Mouse (Mus musculus) heart, embryonic 11.5 days (tissue): Measurements from ENCODE around the gene Gm26920. TPM values are rescaled to one million over a fixed set of nuclear protein-coding genes. Genes with fewer than 3 reads are reported as not detected.

Source experiments
- ATAC-seq: fragments of 200-750 bp; cut with Nextera tagmentation; replicated peaks from 2 replicates; pipeline ENCODE4 v1.8.0; 2017; ENCODE audit warnings: moderate library complexity; ENCODE audit not compliant: insufficient number of reproducible peaks, low FRiP score, low TSS enrichment
- H3K27ac ChIP-seq: fragments of 300-500 bp; sonication (generic); 2 replicates; pipeline ENCODE4 v1.5.1; 2014; ENCODE audit warnings: mild to moderate bottlenecking, low read depth, low read length
- H3K27me3 ChIP-seq: fragments of 300-500 bp; sonication (generic); 2 replicates; pipeline ENCODE4 v1.6.1; 2014; ENCODE audit warnings: mild to moderate bottlenecking, low read length, mixed read lengths; ENCODE audit not compliant: control insufficient read depth, insufficient read depth
- H3K36me3 ChIP-seq: fragments of 300-500 bp; sonication (generic); 2 replicates; pipeline ENCODE4 v1.6.1; 2014; ENCODE audit warnings: mild to moderate bottlenecking, low read length, moderate library complexity, mixed read lengths; ENCODE audit not compliant: control insufficient read depth, insufficient read depth
- H3K4me1 ChIP-seq: fragments of 300-500 bp; sonication (generic); 2 replicates; pipeline ENCODE4 v1.6.1; 2014; ENCODE audit warnings: low read length; ENCODE audit not compliant: control insufficient read depth, insufficient read depth
- H3K4me2 ChIP-seq: fragments of 300-500 bp; sonication (generic); 2 replicates; pipeline ENCODE4 v1.6.1; 2014; ENCODE audit warnings: mild to moderate bottlenecking, moderate library complexity
- H3K4me3 ChIP-seq: fragments of 300-500 bp; sonication (generic); 2 replicates; pipeline ENCODE4 v1.5.1; 2014; ENCODE audit warnings: low read depth, low read length
- H3K9ac ChIP-seq: fragments of 300-500 bp; sonication (generic); 2 replicates; pipeline ENCODE4 v1.6.1; 2014; ENCODE audit warnings: mild to moderate bottlenecking, low read depth, low read length, moderate library complexity
- H3K9me3 ChIP-seq: fragments of 300-500 bp; sonication (generic); replicated peaks from 2 replicates; pipeline ENCODE4 v1.6.1; 2016; ENCODE audit warnings: low read length; ENCODE audit not compliant: control insufficient read depth
- WGBS: fragments of 180-500 bp; shearing (Covaris S2); extraction: QIAGEN DNeasy Blood & Tissue Kit; methylation state at CpG from one replicate; pipeline ENCODE4 v1.1.7; 2014; ENCODE audit not compliant: insufficient replicate concordance; 5-methylcytosine and 5-hydroxymethylcytosine counted together
- polyA plus RNA-seq: library from polyadenylated mRNA; unstranded; fragments of >200 nt; fragmentation: Nextera tagmentation; extraction: Ambion mirVana; gene quantifications from 2 replicates; pipeline ENCODE4 v1.2.1, GENCODE M21; 2014

The Gm26920 gene
- polyA plus RNA-seq, 1 experiment from 2014 or later = 0.26 TPM

DNA sequence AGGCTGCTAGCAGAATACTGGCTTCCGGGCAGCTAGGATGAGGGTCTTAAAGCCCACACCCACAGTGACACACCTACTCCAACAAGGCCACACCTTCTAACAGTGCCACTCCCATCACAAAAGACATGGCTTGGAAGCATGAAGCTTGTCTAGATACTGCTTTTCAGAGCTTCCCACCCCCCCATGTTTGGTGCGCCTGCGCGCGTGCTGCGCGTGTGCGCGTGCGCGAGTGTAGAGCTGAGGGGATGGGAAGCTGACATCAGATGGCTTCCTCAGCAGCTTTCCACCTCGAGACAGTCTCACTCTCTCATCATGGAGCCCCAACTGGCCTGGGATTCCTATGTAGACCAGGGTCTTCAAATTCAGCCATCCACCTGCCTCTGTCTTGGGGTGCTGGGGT, 55.9 kb downstream of the Gm26920 start:
- no peak for ATAC-seq
- Histone ChIP-seq H3K9ac (no peak overlapping the region), H3K27me3 (no peaks in the 10 kb centered on the region), H3K4me3 (no peak overlapping the region), H3K4me1 (no peaks in the 10 kb centered on the region), H3K4me2 (no peak overlapping the region), H3K36me3 (no peaks in the 10 kb centered on the region), H3K9me3 (no peaks in the 10 kb centered on the region), H3K27ac (no peak overlapping the region)
- WGBS = 92% methylated on average over 12 of the region's 12 CpGs

DNA sequence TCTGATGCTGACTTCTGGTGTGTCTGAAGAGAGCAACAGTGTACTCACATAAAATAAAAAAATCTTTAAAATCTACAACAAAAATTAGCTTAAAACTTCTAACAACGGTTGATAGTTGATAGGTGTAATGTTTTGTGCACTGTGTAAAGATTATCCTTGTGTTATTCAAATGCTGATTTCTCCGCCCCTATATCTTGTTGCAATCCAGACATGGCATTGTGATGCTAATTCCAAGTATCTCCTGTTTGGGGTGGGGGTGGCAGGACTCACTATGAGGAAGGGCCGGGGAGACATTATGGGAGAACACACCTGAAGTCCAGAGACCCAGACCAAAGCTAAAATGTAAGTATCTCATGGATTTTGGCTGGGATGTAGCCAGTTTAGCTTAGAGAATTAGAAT, 58.8 kb downstream of the Gm26920 start:
- 86% methylated on average over 3 of the region's 3 CpGs for WGBS
- no peak for ATAC-seq

DNA sequence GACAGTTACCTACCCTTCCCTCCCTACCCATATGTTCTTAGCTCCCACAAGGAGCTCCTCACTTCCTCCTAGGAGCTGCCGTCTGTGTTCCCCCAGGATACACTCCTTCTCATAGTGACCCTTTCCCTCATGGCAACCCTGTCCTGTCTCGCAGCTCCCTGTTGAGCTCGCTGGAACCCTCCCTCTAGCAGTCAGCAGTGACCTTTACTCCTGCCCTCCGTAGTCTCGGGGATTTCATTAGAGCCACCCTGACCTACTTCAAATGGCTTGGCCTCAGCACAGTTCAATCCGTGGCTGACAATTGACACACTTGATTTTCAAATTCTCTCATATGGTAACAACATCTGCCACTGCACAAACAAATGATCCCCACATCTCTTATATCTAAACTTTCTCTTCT, 59.5 kb downstream of the Gm26920 start:
- H3K4me3 ChIP-seq = no peak overlapping the region
- WGBS = 39% methylated on average over 6 of the region's 6 CpGs
- H3K27ac ChIP-seq = no peak overlapping the region
- no peaks in the 10 kb centered on the region for H3K4me1 ChIP-seq
- no peak for ATAC-seq
- H3K9ac ChIP-seq = no peak overlapping the region
- no peaks in the 10 kb centered on the region for H3K27me3 ChIP-seq
- peaks cover 5% of the 10 kb centered on the region; the same call in 1 of the 2 replicates for H3K36me3 ChIP-seq
- no peaks in the 10 kb centered on the region for H3K9me3 ChIP-seq
- no peak overlapping the region for H3K4me2 ChIP-seq

More for the DNA sequence above, 58.8 kb downstream of the Gm26920 start:
- H3K4me3 ChIP-seq = no peak overlapping the region
- H3K9me3 ChIP-seq = no peaks in the 10 kb centered on the region
- no peak overlapping the region for H3K27ac ChIP-seq
- H3K4me2 ChIP-seq = no peak overlapping the region
- no peaks in the 10 kb centered on the region for H3K27me3 ChIP-seq
- peaks cover 1% of the 10 kb centered on the region; the same call in 1 of the 2 replicates for H3K36me3 ChIP-seq
- no peak overlapping the region for H3K9ac ChIP-seq
- no peaks in the 10 kb centered on the region for H3K4me1 ChIP-seq

DNA sequence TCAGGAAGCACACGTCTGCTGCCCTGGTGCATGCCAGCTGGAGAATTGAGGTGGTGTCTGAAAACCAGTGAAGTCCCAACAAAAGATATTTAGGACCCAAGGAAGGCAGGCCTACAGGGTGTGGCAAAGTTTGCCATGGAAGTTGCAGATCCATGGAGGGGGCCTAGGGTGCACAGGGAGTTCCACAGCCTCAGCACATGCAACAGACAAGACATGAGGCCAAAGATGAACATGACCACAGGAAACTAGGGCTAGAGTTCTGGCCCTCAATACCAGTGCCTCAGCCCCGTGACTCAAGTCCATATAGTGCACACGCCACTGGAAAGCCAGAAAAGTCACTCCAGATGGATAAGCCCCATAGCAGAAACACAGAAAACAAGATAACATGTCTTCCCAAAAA, 61.6 kb downstream of the Gm26920 start:
- H3K4me2 ChIP-seq = no peak overlapping the region
- 86% methylated on average over 3 of the region's 3 CpGs for WGBS
- no peaks in the 10 kb centered on the region for H3K9me3 ChIP-seq
- H3K4me1 ChIP-seq = no peaks in the 10 kb centered on the region
- H3K27ac ChIP-seq = no peak overlapping the region
- peaks cover 13% of the 10 kb centered on the region for H3K36me3 ChIP-seq
- no peak for ATAC-seq
- no peaks in the 10 kb centered on the region for H3K27me3 ChIP-seq
- no peak overlapping the region for H3K4me3 ChIP-seq
- no peak overlapping the region for H3K9ac ChIP-seq

DNA sequence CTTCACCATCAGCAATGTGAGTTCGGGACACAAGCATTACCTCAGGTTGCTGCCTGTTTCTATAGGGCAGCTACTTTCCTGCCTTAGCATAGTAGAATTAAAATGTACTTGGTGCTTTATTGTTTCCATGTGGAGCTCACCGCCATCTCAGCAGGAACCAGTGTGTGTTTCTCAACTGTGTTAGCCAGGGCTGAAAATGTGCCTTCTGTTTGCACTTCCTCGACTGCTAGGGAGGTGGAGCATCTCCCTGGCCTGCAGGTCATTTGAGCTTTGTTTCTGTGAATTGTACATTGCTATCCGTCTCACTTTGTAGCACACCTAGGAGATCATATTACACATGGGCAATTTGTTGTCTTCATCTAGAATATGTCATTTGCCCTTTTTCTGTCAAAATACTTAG, 62.9 kb downstream of the Gm26920 start:
- no peaks in the 10 kb centered on the region for H3K4me1 ChIP-seq
- H3K4me2 ChIP-seq = no peak overlapping the region
- H3K4me3 ChIP-seq = no peak overlapping the region
- no peak overlapping the region for H3K9ac ChIP-seq
- no peak for ATAC-seq
- H3K9me3 ChIP-seq = no peaks in the 10 kb centered on the region
- 85% methylated on average over 4 of the region's 4 CpGs for whole genome bisulfite sequencing
- H3K27ac ChIP-seq = no peak overlapping the region
- no peaks in the 10 kb centered on the region for H3K27me3 ChIP-seq
- peaks cover 26% of the 10 kb centered on the region for H3K36me3 ChIP-seq

DNA sequence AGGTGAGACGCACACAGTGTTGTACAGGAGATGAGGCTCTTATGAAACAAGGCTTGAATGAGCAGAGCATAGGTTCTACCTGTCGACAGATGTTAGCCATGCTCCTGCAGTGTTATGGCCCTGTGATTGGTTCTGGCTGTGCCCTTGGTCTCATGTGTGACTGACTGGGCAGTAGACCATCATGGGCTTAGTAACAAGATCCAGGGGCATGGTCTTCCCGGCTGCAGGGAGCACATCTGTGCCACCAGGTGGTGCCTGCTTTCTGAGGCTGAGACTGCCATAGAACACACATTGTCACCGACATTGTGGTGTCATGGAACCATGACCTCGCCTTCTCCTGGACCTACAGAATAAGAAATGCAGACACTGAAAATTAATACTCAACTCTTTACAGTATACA, 64.9 kb downstream of the Gm26920 start:
- no peak overlapping the region for H3K4me2 ChIP-seq
- ATAC-seq = no peak
- H3K4me3 ChIP-seq = no peak overlapping the region
- no peaks in the 10 kb centered on the region for H3K9me3 ChIP-seq
- H3K4me1 ChIP-seq = no peaks in the 10 kb centered on the region
- H3K27ac ChIP-seq = no peak overlapping the region
- 84% methylated on average over 5 of the region's 5 CpGs for WGBS
- H3K27me3 ChIP-seq = no peaks in the 10 kb centered on the region
- H3K9ac ChIP-seq = no peak overlapping the region
- H3K36me3 ChIP-seq = peaks cover 36% of the 10 kb centered on the region

DNA sequence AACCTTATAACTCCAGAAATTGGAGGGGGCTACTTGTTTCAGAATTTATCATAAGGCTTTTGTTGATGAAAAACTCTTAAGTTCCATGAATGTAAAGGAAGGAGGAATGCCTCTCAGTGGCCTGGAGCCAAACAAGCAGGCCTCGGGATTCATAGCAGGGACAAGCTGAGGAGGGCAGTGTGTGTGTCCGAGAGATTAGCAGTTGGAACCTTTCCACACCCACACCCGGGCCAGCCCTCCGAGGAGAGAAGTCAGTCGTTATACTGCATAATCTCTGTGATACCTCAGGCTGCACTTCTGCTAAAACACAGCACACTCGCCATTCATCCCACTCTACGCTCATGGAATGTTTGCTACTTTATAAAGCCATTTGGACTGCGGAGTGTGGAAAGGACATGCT, 66.4 kb downstream of the Gm26920 start:
- Histone ChIP-seq H3K4me1 (no peaks in the 10 kb centered on the region), H3K4me3 (no peak overlapping the region), H3K9me3 (no peaks in the 10 kb centered on the region), H3K4me2 (no peak overlapping the region), H3K36me3 (peaks cover 37% of the 10 kb centered on the region), H3K27ac (no peak overlapping the region), H3K9ac (no peak overlapping the region), H3K27me3 (no peaks in the 10 kb centered on the region)
- no peak for ATAC-seq
- WGBS = 71% methylated on average over 8 of the region's 8 CpGs

DNA sequence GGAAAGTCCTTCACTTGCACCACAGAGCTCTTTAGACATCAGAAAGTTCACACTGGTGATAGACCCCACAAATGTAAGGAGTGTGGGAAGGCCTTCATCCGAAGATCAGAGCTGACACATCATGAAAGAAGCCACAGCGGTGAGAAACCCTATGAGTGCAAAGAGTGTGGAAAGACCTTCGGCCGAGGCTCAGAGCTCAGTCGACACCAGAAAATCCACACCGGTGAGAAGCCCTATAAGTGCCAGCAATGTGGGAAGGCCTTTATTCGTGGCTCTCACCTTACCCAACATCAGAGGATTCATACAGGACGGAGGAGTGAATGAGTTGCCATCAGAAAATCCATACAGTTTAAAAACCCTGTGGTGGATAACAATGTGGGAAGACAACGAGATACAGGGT, 66.9 kb downstream of the Gm26920 start:
- Histone ChIP-seq H3K36me3 (peaks cover 42% of the 10 kb centered on the region), H3K4me3 (no peak overlapping the region), H3K9me3 (no peaks in the 10 kb centered on the region), H3K4me1 (no peaks in the 10 kb centered on the region), H3K27ac (no peak overlapping the region), H3K4me2 (no peak overlapping the region), H3K27me3 (no peaks in the 10 kb centered on the region), H3K9ac (no peak overlapping the region)
- no peak for ATAC-seq
- WGBS = 94% methylated on average over 9 of the region's 9 CpGs

DNA sequence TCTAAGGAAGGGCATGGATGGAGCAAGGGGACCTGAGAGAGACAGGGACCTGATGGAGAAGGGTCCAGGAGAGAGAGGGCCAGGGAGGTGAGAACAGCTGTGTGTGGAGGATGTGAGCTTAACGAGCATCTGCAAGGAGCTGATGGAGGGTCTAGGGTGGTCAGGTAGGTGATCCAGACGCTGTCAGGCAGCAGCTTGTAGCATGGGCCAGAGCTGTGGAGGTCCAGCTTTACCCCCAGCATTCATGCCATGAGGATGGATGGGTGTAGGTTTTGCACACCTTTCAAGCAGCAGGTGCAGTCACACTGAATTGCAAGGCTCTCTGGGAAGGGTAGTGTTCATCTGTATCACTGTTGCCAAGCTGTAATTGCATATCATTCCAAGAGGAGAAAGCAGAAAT, 70.7 kb downstream of the Gm26920 start:
- no peak overlapping the region for H3K27ac ChIP-seq
- no peaks in the 10 kb centered on the region for H3K27me3 ChIP-seq
- H3K36me3 ChIP-seq = peaks cover 62% of the 10 kb centered on the region
- H3K4me1 ChIP-seq = no peaks in the 10 kb centered on the region
- H3K9me3 ChIP-seq = no peaks in the 10 kb centered on the region
- no peak overlapping the region for H3K4me3 ChIP-seq
- H3K4me2 ChIP-seq = no peak overlapping the region
- WGBS = 86% methylated on average over 2 of the region's 2 CpGs
- ATAC-seq = no peak
- no peak overlapping the region for H3K9ac ChIP-seq
